Mouse (Mus musculus) stomach, embryonic 15.5 days (tissue): ENCODE measurements at regions not wholly inside any gene's neighbourhood (a gene's known extent, or its start where the extent isn't known, plus 50 kb on each side); places are given as distances from the start of the nearest gene placed in this dataset.

Experiments used
- ATAC-seq: fragments of 200-750 bp; cut with Nextera tagmentation; 2 replicates; pipeline ENCODE4 v1.8.0; 2017; ENCODE audit warnings: low read depth, moderate number of reproducible peaks, moderate TSS enrichment; ENCODE audit not compliant: insufficient read depth, low FRiP score
- H3K27ac ChIP-seq: fragments of 300-500 bp; sonication (generic); 2 replicates; pipeline ENCODE4 v1.5.1; 2015; ENCODE audit warnings: mild to moderate bottlenecking, inconsistent platforms
- H3K27me3 ChIP-seq: fragments of 300-500 bp; sonication (generic); replicated peaks from 2 replicates; pipeline ENCODE4 v1.6.1; 2015; ENCODE audit warnings: inconsistent platforms
- H3K36me3 ChIP-seq: fragments of 300-500 bp; sonication (generic); 2 replicates; pipeline ENCODE4 v1.6.1; 2015; ENCODE audit warnings: inconsistent platforms
- H3K4me1 ChIP-seq: fragments of 300-500 bp; sonication (generic); 2 replicates; pipeline ENCODE4 v1.6.1; 2015; ENCODE audit warnings: inconsistent platforms
- H3K4me2 ChIP-seq: fragments of 300-500 bp; sonication (generic); 2 replicates; pipeline ENCODE4 v1.6.1; 2015; ENCODE audit warnings: mild to moderate bottlenecking, inconsistent platforms
- H3K4me3 ChIP-seq: fragments of 300-500 bp; sonication (generic); replicated peaks from 2 replicates; pipeline ENCODE4 v1.5.1; 2015; ENCODE audit warnings: inconsistent platforms
- H3K9ac ChIP-seq: fragments of 300-500 bp; sonication (generic); 2 replicates; pipeline ENCODE4 v1.6.1; 2015; ENCODE audit warnings: inconsistent platforms
- H3K9me3 ChIP-seq: fragments of 300-500 bp; sonication (generic); 2 replicates; pipeline ENCODE4 v1.6.1; 2016; ENCODE audit warnings: inconsistent platforms
- WGBS: fragments of 180-500 bp; shearing (Covaris S2); methylation state at CpG from one replicate; pipeline ENCODE4 v1.1.7; 2015; 5-methylcytosine and 5-hydroxymethylcytosine counted together

DNA sequence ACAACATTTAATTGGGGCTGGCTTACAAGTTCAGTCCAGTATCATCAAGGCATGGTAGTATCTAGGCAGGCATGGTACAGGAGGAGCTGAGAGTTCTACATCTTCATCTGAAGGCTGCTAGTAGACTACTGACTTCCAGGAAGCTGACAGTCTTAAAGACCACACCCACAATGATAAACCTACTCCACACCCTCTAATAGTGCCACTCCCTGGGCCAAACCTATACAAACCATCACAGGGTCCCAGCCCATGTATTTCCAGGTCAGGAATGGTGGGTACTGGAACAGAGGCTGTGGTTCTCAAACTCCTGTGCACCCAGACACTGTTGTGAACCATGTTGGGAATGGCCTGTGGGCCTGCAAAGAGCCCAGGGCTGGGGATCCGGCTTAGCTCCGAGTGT lies 55.2 kb upstream of the Eif4g2 start:
- Histone ChIP-seq H3K9me3 (no peaks in the 10 kb centered on the region), H3K4me3 (no peak overlapping the region), H3K9ac (no peak overlapping the region), H3K4me1 (no peaks in the 10 kb centered on the region), H3K27ac (no peak overlapping the region), H3K4me2 (no peak overlapping the region), H3K27me3 (no peaks in the 10 kb centered on the region), H3K36me3 (no peaks in the 10 kb centered on the region)
- ATAC-seq: peak; percentile 91; the same call in 1 of the 2 replicates
- whole genome bisulfite sequencing: 98% methylated on average over 2 of the region's 2 CpGs

DNA sequence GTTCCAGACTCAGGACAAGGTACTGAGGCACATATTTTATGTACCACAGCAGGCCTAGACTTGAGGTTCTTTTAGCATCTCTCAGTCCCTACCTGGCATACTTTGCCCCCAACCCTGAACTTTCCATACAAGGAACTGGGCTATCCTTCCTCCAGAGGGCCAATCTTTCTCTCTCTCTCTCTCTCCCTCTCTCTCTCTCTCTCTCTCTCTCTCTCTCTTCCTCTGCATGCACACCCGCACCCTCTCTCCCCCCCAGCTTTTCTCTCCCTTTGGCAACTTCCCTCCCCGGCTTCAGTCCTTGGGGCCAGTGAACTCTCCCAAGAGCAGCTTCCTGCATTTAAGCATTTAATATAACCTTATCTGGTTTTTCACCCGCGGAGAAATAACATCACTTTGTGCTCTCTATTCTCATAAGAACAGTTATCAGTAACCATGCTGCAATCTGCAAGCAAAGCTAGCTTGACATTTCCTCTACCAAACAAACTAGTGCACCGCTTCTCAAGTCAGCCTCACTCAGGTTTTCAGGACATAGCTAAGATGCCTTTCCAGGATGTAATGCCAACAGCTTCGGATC lies 53.3 kb upstream of the Eif4g2 start:
- Histone ChIP-seq H3K9ac (no peak overlapping the region), H3K27ac (no peak overlapping the region), H3K27me3 (no peaks in the 10 kb centered on the region), H3K4me2 (no peak overlapping the region), H3K9me3 (no peaks in the 10 kb centered on the region), H3K4me1 (no peaks in the 10 kb centered on the region), H3K36me3 (no peaks in the 10 kb centered on the region), H3K4me3 (no peak overlapping the region)
- no peak for ATAC-seq
- WGBS: 52% methylated on average over 6 of the region's 6 CpGs

DNA sequence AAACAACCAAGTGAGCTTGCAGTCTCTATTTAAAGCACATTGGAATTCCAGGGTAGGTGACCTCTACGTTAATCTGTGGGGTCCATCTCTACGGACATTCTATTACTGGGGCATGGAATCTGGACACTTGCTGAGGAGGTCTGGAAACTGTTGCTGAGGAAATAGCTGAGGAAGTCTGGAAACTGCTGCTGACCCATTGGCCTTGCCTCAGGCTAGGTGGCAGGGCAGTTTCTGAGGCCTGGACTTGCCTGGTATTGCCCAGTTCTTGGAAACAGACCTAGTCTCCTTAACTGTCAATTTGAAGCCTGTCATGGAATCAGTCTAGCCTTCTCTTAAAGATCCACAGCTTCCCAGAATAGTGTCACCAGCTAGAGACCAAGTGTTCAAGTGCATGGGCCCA lies 51.7 kb upstream of the Eif4g2 start:
- no peak for ATAC-seq
- no peak overlapping the region for H3K4me2 ChIP-seq
- no peaks in the 10 kb centered on the region for H3K36me3 ChIP-seq
- no peak overlapping the region for H3K27ac ChIP-seq
- no peaks in the 10 kb centered on the region for H3K9me3 ChIP-seq
- H3K9ac ChIP-seq: no peak overlapping the region
- no peaks in the 10 kb centered on the region for H3K4me1 ChIP-seq
- WGBS: 84% methylated on average over 2 of the region's 2 CpGs
- no peaks in the 10 kb centered on the region for H3K27me3 ChIP-seq
- H3K4me3 ChIP-seq: no peak overlapping the region
